Mouse (Mus musculus): ENCODE measurements around the gene Crebrf.

Crebrf gene

DNA sequence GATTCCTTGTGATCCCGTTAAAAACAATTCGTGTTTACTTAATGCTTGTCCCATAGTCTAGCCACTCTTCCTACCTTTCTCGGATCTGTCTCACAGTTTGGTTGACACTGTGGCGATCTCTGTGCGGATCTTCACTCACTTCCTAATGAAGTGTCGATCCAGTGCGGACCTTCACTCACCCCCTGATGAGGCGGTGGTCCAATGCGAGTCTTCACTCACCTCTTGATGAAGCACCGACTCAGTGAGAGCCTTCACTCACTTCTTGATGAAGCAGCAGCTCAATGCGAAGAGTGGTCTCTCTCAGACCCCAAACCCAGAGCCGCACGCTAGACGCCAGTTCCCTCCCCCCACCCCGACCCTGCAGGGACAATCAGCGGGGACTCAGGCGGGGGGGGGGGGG is 110.7 kb downstream of the Crebrf start:
- no peak for DNase-seq (ENCODE audit: low spot score in 2 of 2)

Measured in urinary bladder, adult 18-20 months (tissue).